Mouse (Mus musculus): ENCODE results near the gene Speer3.
"Not testable (repeated sequence)": the region's sequence is repeated elsewhere in the genome, so short reads cannot be mapped to it uniquely, and the experiment has no call there.

The Speer3 gene

DNA sequence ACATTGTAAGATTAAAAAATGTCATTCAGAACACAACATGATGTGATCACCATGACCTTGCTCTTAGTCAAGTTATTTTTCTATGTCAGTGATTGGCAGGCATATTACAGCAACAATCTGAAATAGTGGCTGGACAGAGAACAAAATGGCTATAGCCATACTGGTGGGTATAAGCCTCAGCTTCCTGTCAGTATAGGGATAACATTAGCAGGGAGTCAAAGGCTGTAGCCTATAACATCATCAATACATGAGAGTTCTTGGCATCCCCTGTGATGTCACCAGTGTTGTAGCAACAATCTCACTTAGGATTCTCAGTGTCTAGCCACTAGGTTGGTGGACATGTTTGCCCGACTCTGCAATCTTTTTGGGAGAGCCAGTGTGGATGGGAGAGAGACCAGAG is at the start of gene Speer3:
Speer3 (plus strand) TSS at position 301 of the 400 bp plus-strand sequence.
- DNase-seq (ENCODE audit: low read depth, low spot score), result no peak

DNA sequence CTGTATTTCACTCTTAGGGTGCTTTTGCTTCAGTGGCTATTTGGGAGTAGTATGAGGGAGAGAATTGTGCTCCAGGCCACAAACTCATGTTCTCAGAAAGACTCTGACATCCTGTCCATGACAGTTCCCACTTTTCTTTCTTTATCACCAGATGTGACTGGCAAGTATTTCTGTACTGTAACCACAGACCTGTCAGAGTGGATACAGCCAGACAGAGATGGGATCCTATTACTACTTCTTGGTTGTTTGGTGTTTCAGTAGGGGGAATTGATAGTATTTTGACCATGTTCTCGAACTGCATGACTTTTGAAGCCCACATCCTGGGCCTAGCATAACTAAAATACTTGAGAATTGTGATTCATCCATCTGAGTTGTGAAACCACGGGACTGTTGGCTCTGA is 19.1 kb downstream of the Speer3 start:
- not testable (repeated sequence) for DNase-seq (ENCODE audit: low read depth, low spot score)

DNA sequence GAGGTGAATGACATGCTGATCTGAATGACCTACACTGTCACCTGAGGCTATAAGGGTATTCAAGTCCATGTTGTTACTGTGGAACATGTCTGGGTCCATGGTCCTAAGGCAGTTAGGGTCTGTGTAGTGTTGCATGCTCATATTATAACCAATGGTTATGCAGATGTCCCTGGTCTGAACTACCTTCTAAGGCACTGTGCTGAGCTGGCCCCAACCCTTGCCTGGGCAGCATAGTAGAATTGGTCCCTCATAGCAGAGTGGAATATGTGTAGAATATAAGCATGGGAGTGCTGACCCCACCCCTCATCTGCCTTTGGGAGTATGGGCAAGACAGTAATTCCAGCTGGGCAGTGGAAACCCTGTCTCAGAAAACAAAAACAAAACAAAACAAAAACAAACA is 33.7 kb downstream of the Speer3 start:
- no peak for DNase-seq (ENCODE audit: low read depth, low spot score)

DNA sequence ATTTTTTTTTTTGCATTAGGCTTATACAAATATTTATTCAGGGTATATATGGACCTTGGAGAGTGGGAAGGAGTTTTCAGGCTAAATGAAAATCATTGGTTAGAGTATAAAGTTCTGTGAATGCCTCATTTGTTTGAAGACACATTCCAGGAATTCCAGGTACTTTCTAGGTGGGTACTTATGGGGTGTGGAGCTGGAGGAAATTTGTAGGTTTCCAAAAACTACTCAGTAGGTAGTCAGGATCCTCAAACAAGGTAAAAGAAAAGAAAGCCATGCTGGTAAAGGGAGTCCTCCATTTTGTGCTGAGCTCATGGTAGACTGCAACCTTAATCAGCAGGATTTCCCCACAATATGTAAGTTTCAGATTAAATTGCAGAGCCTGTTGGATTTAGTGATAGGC is 35.3 kb downstream of the Speer3 start:
- DNase-seq (ENCODE audit: low read depth, low spot score), result no peak

DNA sequence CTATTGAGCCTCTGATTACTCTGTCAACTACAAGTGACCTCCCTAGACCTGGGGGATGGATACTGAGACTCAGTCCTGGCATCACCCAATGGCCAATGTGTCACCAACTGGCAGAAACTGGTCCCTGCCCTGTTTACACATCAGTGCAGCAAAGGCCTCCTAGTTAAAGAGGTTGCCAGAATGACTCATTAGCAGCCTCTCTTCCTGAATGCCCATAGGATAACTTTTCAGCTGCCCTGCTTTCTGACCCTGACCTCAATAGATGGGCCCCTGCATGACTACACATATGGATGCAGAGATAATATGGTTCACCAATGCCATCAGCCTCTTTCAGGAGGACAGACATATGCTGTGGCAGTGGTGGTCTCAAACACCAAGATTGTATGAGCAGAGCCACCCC is 52.9 kb downstream of the Speer3 start:
- DNase-seq (ENCODE audit: low read depth, low spot score), result no peak
